Mouse (Mus musculus): Measurements from ENCODE around the gene Hist1h1d.
"Not testable (repeated sequence)": the region's sequence is repeated elsewhere in the genome, so short reads cannot be mapped to it uniquely, and the experiment has no call there.

Gene Hist1h1d

GRCm38 (mm10) chr13:23529480-23530165 lies 23.4 kb upstream of the Hist1h1d start:
- DNase-seq (ENCODE audit: extremely low spot score, low read depth, low spot score): no peak

GRCm38 (mm10) chr13:23530181-23530900 lies 22.7 kb upstream of the Hist1h1d start:
- DNase-seq (ENCODE audit: extremely low spot score, low read depth, low spot score): no peak

- peak; percentile 98 for DNase-seq (ENCODE audit: extremely low spot score, low read depth, low spot score)
Measured at GRCm38 (mm10) chr13:23530901-23531875, 21.9 kb upstream of the Hist1h1d start, which contains the start of gene Hist1h4h. Gene Hist1h4h (plus strand): TSS chr13:23531050.

- DNase-seq (ENCODE audit: extremely low spot score, low read depth, low spot score): no peak
Measured at GRCm38 (mm10) chr13:23532262-23533075, 20.6 kb upstream of the Hist1h1d start.

GRCm38 (mm10) chr13:23533560-23534367 lies 19.3 kb upstream of the Hist1h1d start, which contains the start of gene Hist1h2af:
Gene Hist1h2af (plus strand): TSS chr13:23533906.
- not testable (repeated sequence) for DNase-seq (ENCODE audit: extremely low spot score, low read depth, low spot score)

GRCm38 (mm10) chr13:23534368-23535131 lies 18.5 kb upstream of the Hist1h1d start:
- no peak for DNase-seq (ENCODE audit: extremely low spot score, low read depth, low spot score)

GRCm38 (mm10) chr13:23535137-23536075 lies 17.7 kb upstream of the Hist1h1d start, which contains the start of gene Hist1h3g:
Gene Hist1h3g (plus strand): TSS chr13:23535422.
- not testable (repeated sequence) for DNase-seq (ENCODE audit: extremely low spot score, low read depth, low spot score)

- no peak for DNase-seq (ENCODE audit: extremely low spot score, low read depth, low spot score)
Measured at GRCm38 (mm10) chr13:23536076-23536822, 16.8 kb upstream of the Hist1h1d start.

GRCm38 (mm10) chr13:23537006-23537710 lies 15.9 kb upstream of the Hist1h1d start:
- no peak for DNase-seq (ENCODE audit: extremely low spot score, low read depth, low spot score)

GRCm38 (mm10) chr13:23538249-23538648 lies 14.8 kb upstream of the Hist1h1d start:
- no peak for DNase-seq (ENCODE audit: extremely low spot score, low read depth, low spot score)

GRCm38 (mm10) chr13:23539821-23540220 lies 13.2 kb upstream of the Hist1h1d start:
- DNase-seq (ENCODE audit: extremely low spot score, low read depth, low spot score): not testable (repeated sequence)

GRCm38 (mm10) chr13:23541497-23541896 lies 11.6 kb upstream of the Hist1h1d start:
- DNase-seq (ENCODE audit: extremely low spot score, low read depth, low spot score): no peak

- not testable (repeated sequence) for DNase-seq (ENCODE audit: extremely low spot score, low read depth, low spot score)
Measured at GRCm38 (mm10) chr13:23542225-23542980, 10.7 kb upstream of the Hist1h1d start.

- DNase-seq (ENCODE audit: extremely low spot score, low read depth, low spot score): not testable (repeated sequence)
Measured at GRCm38 (mm10) chr13:23542999-23543607, 10.0 kb upstream of the Hist1h1d start, which contains the start of gene Hist1h2bh. Gene Hist1h2bh (minus strand): TSS chr13:23543392.

Measured in hindlimb bud, embryonic 11.5 days (tissue).